Mouse (Mus musculus): Measurements from ENCODE around the gene Col11a1. TPM values are rescaled to one million over a fixed set of nuclear protein-coding genes. Genes with fewer than 3 reads are reported as not detected.

Gene Col11a1
- polyA plus RNA-seq (2015; fragmentation: Nextera tagmentation; extraction: Ambion mirVana) = 4.9 and 5.4 TPM in 2 replicates

- peak within 1 kb of the TSS; percentile 47 for H3K4me3 ChIP-seq (replicated peaks)
- ATAC-seq = peak; percentile 99
- no peaks in the 10 kb centered on the region for H3K9me3 ChIP-seq
- no peak within 1 kb of the TSS for H3K27ac ChIP-seq
- peak within 1 kb of the TSS; percentile 29 for H3K9ac ChIP-seq
- peak within 1 kb of the TSS; percentile 91 for H3K4me2 ChIP-seq (replicated peaks)
- H3K4me1 ChIP-seq (replicated peaks) = peaks cover 6% of the 10 kb centered on the region; the same call in 1 of the 2 replicates
- WGBS = 1% methylated on average over 19 of the region's 19 CpGs
- no peaks in the 10 kb centered on the region; the same call in 1 of the 2 replicates for H3K27me3 ChIP-seq (replicated peaks)
- H3K36me3 ChIP-seq = no peaks in the 10 kb centered on the region
Observed at GRCm38 (mm10) chr3:114029971-114030635, at the start of gene Col11a1. Gene Col11a1, plus strand, starts transcription at chr3:114030540.

- 79% methylated on average over 6 of the region's 6 CpGs for WGBS
- Histone ChIP-seq H3K9ac (no peak overlapping the region), H3K4me3 (replicated peaks) (no peak overlapping the region), H3K4me1 (replicated peaks) (no peaks in the 10 kb centered on the region), H3K27me3 (replicated peaks) (no peaks in the 10 kb centered on the region), H3K36me3 (no peaks in the 10 kb centered on the region), H3K9me3 (no peaks in the 10 kb centered on the region), H3K4me2 (replicated peaks) (no peak overlapping the region), H3K27ac (no peak overlapping the region)
- no peak for ATAC-seq
Observed at GRCm38 (mm10) chr3:113990936-113991335, 39.4 kb upstream of the Col11a1 start.

- WGBS = under 1% methylated on average over 9 of the region's 9 CpGs
- Histone ChIP-seq H3K36me3 (no peaks in the 10 kb centered on the region), H3K4me3 (replicated peaks) (peak overlapping the region; percentile 47), H3K9ac (0 out of 2 replicates have a peak overlapping the region, but pooled peaks have one; percentile 29), H3K4me2 (replicated peaks) (peak overlapping the region; percentile 91), H3K27me3 (replicated peaks) (no peaks in the 10 kb centered on the region; the same call in 1 of the 2 replicates), H3K27ac (no peak overlapping the region), H3K9me3 (no peaks in the 10 kb centered on the region), H3K4me1 (replicated peaks) (peaks cover 6% of the 10 kb centered on the region; the same call in 1 of the 2 replicates)
- ATAC-seq = no peak
Observed at GRCm38 (mm10) chr3:114030886-114031285, 546 bp downstream of the Col11a1 start.

- peak overlapping the region; percentile 91 for H3K4me2 ChIP-seq (replicated peaks)
- peak overlapping the region; percentile 47 for H3K4me3 ChIP-seq (replicated peaks)
- peaks cover 6% of the 10 kb centered on the region; the same call in 1 of the 2 replicates for H3K4me1 ChIP-seq (replicated peaks)
- no peak overlapping the region for H3K27ac ChIP-seq
- ATAC-seq = peak; percentile 70
- no peaks in the 10 kb centered on the region for H3K9me3 ChIP-seq
- peak overlapping the region; percentile 17; the same call in 1 of the 2 replicates for H3K9ac ChIP-seq
- no peaks in the 10 kb centered on the region for H3K36me3 ChIP-seq
- no peaks in the 10 kb centered on the region; the same call in 1 of the 2 replicates for H3K27me3 ChIP-seq (replicated peaks)
- 2% methylated on average over 21 of the region's 21 CpGs for WGBS
Observed at GRCm38 (mm10) chr3:114031351-114032213, 1.2 kb downstream of the Col11a1 start.

- Histone ChIP-seq H3K4me2 (replicated peaks) (peak overlapping the region; percentile 91), H3K27ac (no peak overlapping the region), H3K9me3 (no peaks in the 10 kb centered on the region), H3K36me3 (no peaks in the 10 kb centered on the region), H3K9ac (peak overlapping the region; percentile 17; the same call in 1 of the 2 replicates), H3K4me1 (replicated peaks) (peaks cover 6% of the 10 kb centered on the region; the same call in 1 of the 2 replicates), H3K27me3 (replicated peaks) (no peaks in the 10 kb centered on the region; the same call in 1 of the 2 replicates), H3K4me3 (replicated peaks) (peak overlapping the region; percentile 47)
- ATAC-seq = no peak
- WGBS = 5% methylated on average over 4 of the region's 4 CpGs
Observed at GRCm38 (mm10) chr3:114032333-114032732, 2.0 kb downstream of the Col11a1 start.

GRCm38 (mm10) chr3:114052406-114052805, 22.1 kb downstream of the Col11a1 start:
- no peak for ATAC-seq
- Histone ChIP-seq H3K27me3 (replicated peaks) (no peaks in the 10 kb centered on the region), H3K9ac (no peak overlapping the region), H3K27ac (no peak overlapping the region), H3K4me3 (replicated peaks) (no peak overlapping the region), H3K4me1 (replicated peaks) (no peaks in the 10 kb centered on the region), H3K4me2 (replicated peaks) (no peak overlapping the region), H3K9me3 (no peaks in the 10 kb centered on the region), H3K36me3 (no peaks in the 10 kb centered on the region)

- Histone ChIP-seq H3K4me3 (replicated peaks) (no peak overlapping the region), H3K36me3 (no peaks in the 10 kb centered on the region), H3K9ac (no peak overlapping the region), H3K4me1 (replicated peaks) (no peaks in the 10 kb centered on the region), H3K4me2 (replicated peaks) (no peak overlapping the region), H3K27me3 (replicated peaks) (no peaks in the 10 kb centered on the region), H3K27ac (no peak overlapping the region), H3K9me3 (no peaks in the 10 kb centered on the region)
- WGBS = 82% methylated on average over 3 of the region's 3 CpGs
- no peak for ATAC-seq
Observed at GRCm38 (mm10) chr3:114053501-114053900, 23.2 kb downstream of the Col11a1 start.

GRCm38 (mm10) chr3:114065123-114065522, 34.8 kb downstream of the Col11a1 start:
- Histone ChIP-seq H3K9me3 (no peaks in the 10 kb centered on the region), H3K36me3 (no peaks in the 10 kb centered on the region), H3K9ac (no peak overlapping the region), H3K4me2 (replicated peaks) (no peak overlapping the region), H3K4me1 (replicated peaks) (no peaks in the 10 kb centered on the region), H3K27me3 (replicated peaks) (no peaks in the 10 kb centered on the region), H3K27ac (no peak overlapping the region), H3K4me3 (replicated peaks) (no peak overlapping the region)
- 68% methylated on average over 4 of the region's 4 CpGs for WGBS
- no peak for ATAC-seq

GRCm38 (mm10) chr3:114065587-114065986, 35.2 kb downstream of the Col11a1 start:
- Histone ChIP-seq H3K9ac (no peak overlapping the region), H3K27ac (no peak overlapping the region), H3K4me2 (replicated peaks) (no peak overlapping the region), H3K36me3 (no peaks in the 10 kb centered on the region), H3K9me3 (no peaks in the 10 kb centered on the region), H3K27me3 (replicated peaks) (no peaks in the 10 kb centered on the region), H3K4me3 (replicated peaks) (no peak overlapping the region), H3K4me1 (replicated peaks) (no peaks in the 10 kb centered on the region)
- 41% methylated on average over 4 of the region's 4 CpGs for WGBS
- no peak for ATAC-seq

GRCm38 (mm10) chr3:114099335-114099734, 69.0 kb downstream of the Col11a1 start:
- no peak overlapping the region for H3K4me3 ChIP-seq (replicated peaks)
- no peak for ATAC-seq
- no peak overlapping the region for H3K4me2 ChIP-seq (replicated peaks)
- no peak overlapping the region for H3K9ac ChIP-seq
- no peaks in the 10 kb centered on the region for H3K9me3 ChIP-seq
- 72% methylated on average over 7 of the region's 7 CpGs for WGBS
- H3K27ac ChIP-seq = no peak overlapping the region
- no peaks in the 10 kb centered on the region for H3K36me3 ChIP-seq
- H3K27me3 ChIP-seq (replicated peaks) = no peaks in the 10 kb centered on the region
- no peaks in the 10 kb centered on the region for H3K4me1 ChIP-seq (replicated peaks)

- H3K9me3 ChIP-seq = no peaks in the 10 kb centered on the region
- no peak overlapping the region for H3K4me3 ChIP-seq (replicated peaks)
- H3K27ac ChIP-seq = no peak overlapping the region
- H3K27me3 ChIP-seq (replicated peaks) = no peaks in the 10 kb centered on the region
- ATAC-seq = no peak
- no peak overlapping the region for H3K9ac ChIP-seq
- 28% methylated on average over 7 of the region's 7 CpGs for WGBS
- H3K36me3 ChIP-seq = no peaks in the 10 kb centered on the region
- no peaks in the 10 kb centered on the region for H3K4me1 ChIP-seq (replicated peaks)
- H3K4me2 ChIP-seq (replicated peaks) = no peak overlapping the region
Observed at GRCm38 (mm10) chr3:114107099-114107498, 76.8 kb downstream of the Col11a1 start.

- Histone ChIP-seq H3K9me3 (no peaks in the 10 kb centered on the region), H3K36me3 (no peaks in the 10 kb centered on the region), H3K4me1 (replicated peaks) (no peaks in the 10 kb centered on the region), H3K9ac (no peak overlapping the region), H3K27me3 (replicated peaks) (no peaks in the 10 kb centered on the region), H3K4me2 (replicated peaks) (no peak overlapping the region), H3K4me3 (replicated peaks) (no peak overlapping the region), H3K27ac (no peak overlapping the region)
- no peak for ATAC-seq
- 24% methylated on average over 3 of the region's 3 CpGs for WGBS
Observed at GRCm38 (mm10) chr3:114147140-114147539, 116.8 kb downstream of the Col11a1 start.
